Mouse (Mus musculus): Measurements from ENCODE around the gene Adamts15. TPM values are rescaled to one million over a fixed set of nuclear protein-coding genes. Genes with fewer than 3 reads are reported as not detected.

The Adamts15 gene
- polyA plus RNA-seq, 1 experiment from 2014 or later, result 10.2 TPM

- Histone ChIP-seq H3K9ac (replicated peaks; ENCODE audit: low read depth) (no peak overlapping the region), H3K4me2 (replicated peaks; ENCODE audit: low read depth, low read length) (no peak overlapping the region), H3K4me1 (ENCODE audit: insufficient read depth, low read depth, low read length) (no peaks in the 10 kb centered on the region), H3K36me3 (ENCODE audit: insufficient read depth, low read length) (peaks cover 2% of the 10 kb centered on the region; the same call in 1 of the 2 replicates), H3K4me3 (ENCODE audit: low read depth, low read length) (no peak overlapping the region), H3K9me3 (ENCODE audit: low read length) (no peaks in the 10 kb centered on the region), H3K27ac (ENCODE audit: low read length) (no peak overlapping the region), H3K27me3 (replicated peaks; ENCODE audit: insufficient read depth, low read length) (no peaks in the 10 kb centered on the region)
- 78% methylated on average over 5 of the region's 5 CpGs for WGBS
- DNase-seq (ENCODE audit: low spot score), result no peak
- ATAC-seq, result no peak
- no peak for TF ChIP-seq EP300 (IDR thresholded peaks at IDR 0.05)
- no peak for TF ChIP-seq CTCF (IDR thresholded peaks at IDR 0.05)
Observed at GRCm38 (mm10) chr9:30908973-30909372, 13.3 kb downstream of the Adamts15 start.

- Histone ChIP-seq H3K4me2 (replicated peaks; ENCODE audit: low read depth, low read length) (no peak overlapping the region), H3K4me3 (ENCODE audit: low read depth, low read length) (no peak overlapping the region), H3K4me1 (ENCODE audit: insufficient read depth, low read depth, low read length) (no peaks in the 10 kb centered on the region), H3K27me3 (replicated peaks; ENCODE audit: insufficient read depth, low read length) (no peaks in the 10 kb centered on the region), H3K9ac (replicated peaks; ENCODE audit: low read depth) (no peak overlapping the region), H3K9me3 (ENCODE audit: low read length) (no peaks in the 10 kb centered on the region), H3K27ac (ENCODE audit: low read length) (no peak overlapping the region), H3K36me3 (ENCODE audit: insufficient read depth, low read length) (peaks cover 6% of the 10 kb centered on the region; the same call in 1 of the 2 replicates)
- ATAC-seq (no peak), DNase-seq (ENCODE audit: low spot score) (no peak)
- TF ChIP-seq CTCF (IDR thresholded peaks at IDR 0.05), result no peak
- TF ChIP-seq EP300 (IDR thresholded peaks at IDR 0.05), result no peak
- WGBS, result 57% methylated on average over 5 of the region's 5 CpGs
Observed at GRCm38 (mm10) chr9:30908296-30908690, 14.0 kb downstream of the Adamts15 start.

GRCm38 (mm10) chr9:30907677-30908295 lies 14.5 kb downstream of the Adamts15 start:
- 31% methylated on average over 5 of the region's 5 CpGs for WGBS
- Histone ChIP-seq H3K36me3 (ENCODE audit: insufficient read depth, low read length) (peaks cover 6% of the 10 kb centered on the region; the same call in 1 of the 2 replicates), H3K4me3 (ENCODE audit: low read depth, low read length) (no peak overlapping the region), H3K4me1 (ENCODE audit: insufficient read depth, low read depth, low read length) (no peaks in the 10 kb centered on the region), H3K9me3 (ENCODE audit: low read length) (no peaks in the 10 kb centered on the region), H3K27ac (ENCODE audit: low read length) (no peak overlapping the region), H3K9ac (replicated peaks; ENCODE audit: low read depth) (no peak overlapping the region), H3K4me2 (replicated peaks; ENCODE audit: low read depth, low read length) (no peak overlapping the region), H3K27me3 (replicated peaks; ENCODE audit: insufficient read depth, low read length) (no peaks in the 10 kb centered on the region)
- no peak for TF ChIP-seq EP300 (IDR thresholded peaks at IDR 0.05)
- ATAC-seq (no peak), DNase-seq (ENCODE audit: low spot score) (peak; percentile 31)

GRCm38 (mm10) chr9:30906426-30906825 lies 15.8 kb downstream of the Adamts15 start:
- H3K36me3 ChIP-seq (ENCODE audit: insufficient read depth, low read length), result peaks cover 6% of the 10 kb centered on the region; the same call in 1 of the 2 replicates
- no peak overlapping the region for H3K4me3 ChIP-seq (ENCODE audit: low read depth, low read length)
- WGBS, result 80% methylated on average over 4 of the region's 4 CpGs
- no peak overlapping the region for H3K4me2 ChIP-seq (replicated peaks; ENCODE audit: low read depth, low read length)
- no peaks in the 10 kb centered on the region for H3K27me3 ChIP-seq (replicated peaks; ENCODE audit: insufficient read depth, low read length)
- no peak overlapping the region for H3K27ac ChIP-seq (ENCODE audit: low read length)
- H3K9me3 ChIP-seq (ENCODE audit: low read length), result no peaks in the 10 kb centered on the region
- TF ChIP-seq CTCF (IDR thresholded peaks at IDR 0.05) (no peak), EP300 (IDR thresholded peaks at IDR 0.05) (no peak)
- ATAC-seq (no peak), DNase-seq (ENCODE audit: low spot score) (no peak)
- no peaks in the 10 kb centered on the region for H3K4me1 ChIP-seq (ENCODE audit: insufficient read depth, low read depth, low read length)
- H3K9ac ChIP-seq (replicated peaks; ENCODE audit: low read depth), result no peak overlapping the region

GRCm38 (mm10) chr9:30905861-30906260 lies 16.4 kb downstream of the Adamts15 start:
- peak; percentile 15 for DNase-seq (ENCODE audit: low spot score)
- Histone ChIP-seq H3K9ac (replicated peaks; ENCODE audit: low read depth) (no peak overlapping the region), H3K4me3 (ENCODE audit: low read depth, low read length) (no peak overlapping the region), H3K4me2 (replicated peaks; ENCODE audit: low read depth, low read length) (no peak overlapping the region), H3K9me3 (ENCODE audit: low read length) (no peaks in the 10 kb centered on the region), H3K27ac (ENCODE audit: low read length) (no peak overlapping the region), H3K27me3 (replicated peaks; ENCODE audit: insufficient read depth, low read length) (no peaks in the 10 kb centered on the region), H3K36me3 (ENCODE audit: insufficient read depth, low read length) (peaks cover 6% of the 10 kb centered on the region; the same call in 1 of the 2 replicates), H3K4me1 (ENCODE audit: insufficient read depth, low read depth, low read length) (no peaks in the 10 kb centered on the region)
- TF ChIP-seq EP300 (IDR thresholded peaks at IDR 0.05) (no peak), CTCF (IDR thresholded peaks at IDR 0.05) (no peak)
- WGBS, result 61% methylated on average over 10 of the region's 10 CpGs
- ATAC-seq, result peak; percentile 23; the same call in 1 of the 2 replicates

- H3K9me3 ChIP-seq (ENCODE audit: low read length), result no peaks in the 10 kb centered on the region
- TF ChIP-seq CTCF (IDR thresholded peaks at IDR 0.05) (no peak), EP300 (IDR thresholded peaks at IDR 0.05) (no peak)
- H3K4me1 ChIP-seq (ENCODE audit: insufficient read depth, low read depth, low read length), result no peaks in the 10 kb centered on the region
- no peak overlapping the region for H3K27ac ChIP-seq (ENCODE audit: low read length)
- peaks cover 6% of the 10 kb centered on the region; the same call in 1 of the 2 replicates for H3K36me3 ChIP-seq (ENCODE audit: insufficient read depth, low read length)
- H3K27me3 ChIP-seq (replicated peaks; ENCODE audit: insufficient read depth, low read length), result no peaks in the 10 kb centered on the region
- WGBS, result 90% methylated on average over 5 of the region's 5 CpGs
- no peak overlapping the region for H3K9ac ChIP-seq (replicated peaks; ENCODE audit: low read depth)
- ATAC-seq (no peak), DNase-seq (ENCODE audit: low spot score) (no peak)
- H3K4me3 ChIP-seq (ENCODE audit: low read depth, low read length), result no peak overlapping the region
- no peak overlapping the region for H3K4me2 ChIP-seq (replicated peaks; ENCODE audit: low read depth, low read length)
Observed at GRCm38 (mm10) chr9:30903266-30903665, 19.0 kb downstream of the Adamts15 start.
